Comparison of ENCODE assay signal across 19 mouse cellular contexts in genomic region chr1:91959891-91960290, GRCm38 (mm10).
DNase-seq lines count a peak whose midpoint lies in the region; TF ChIP-seq lines count a peak whose summit lies in the region.
"Had no signal": no experiment of that assay in that cellular context is flagged by ENCODE, and none has a peak within 500 bp of the region (broad histone marks: within the 10 kb centered on the region; RNA-seq: fewer than 3 reads in every experiment).

No protein-coding gene starts in this region.

- no peak for DNase-seq in cerebellum, adult 2 months
- no peak for DNase-seq in cerebellum, adult 9-11 months
- no peak for DNase-seq in layer of hippocampus, adult 2 months (ENCODE audit: low spot score in 2 of 2)
- no peak for DNase-seq in layer of hippocampus, adult 11-12 months (ENCODE audit: low spot score)
- peak; percentile 44 for DNase-seq in right cerebral cortex, adult 18-20 months
- DNase-seq in right cerebral cortex, postnatal 10 days (ENCODE audit: low spot score in 2 of 2) = no peak
- no peak for DNase-seq in gastrocnemius, postnatal 25 days
- no peak for DNase-seq in heart, postnatal 10 days
- DNase-seq: adrenal gland, adult 8-10 months; adrenal gland, postnatal 36 days; B cell, adult 2 months; cerebellum, adult 11 months; cerebellum, adult 9-10 months; cerebellum, postnatal 36 days; gastrocnemius, postnatal 10 days; heart, postnatal 36 days had no signal

- 58% methylated on average over 3 of the region's 3 CpGs for WGBS in cerebellum, adult 2 months

- TF ChIP-seq CTCF in cerebellum, adult 2 months (IDR thresholded peaks at IDR 0.05; ENCODE audit: borderline replicate concordance, insufficient read depth, low read depth, low read length) = 0 out of 2 replicates have a peak, but pooled peaks have one; percentile 2
- TF ChIP-seq CTCF in layer of hippocampus, adult 2 months (conservative IDR thresholded peaks at IDR 0.05) = peak; percentile 43

- H3K4me3 ChIP-seq in cerebellum, adult 2 months (replicated peaks; ENCODE audit: insufficient read depth, low read depth, low read length) = no peak overlapping the region
- no peak overlapping the region for H3K4me3 ChIP-seq in layer of hippocampus, adult 2 months
- H3K4me3 ChIP-seq: embryonic facial prominence, embryonic 13.5 days; forebrain, embryonic 12.5 days; heart, embryonic 12.5 days had no signal

- no peaks in the 10 kb centered on the region for H3K4me1 ChIP-seq in cerebellum, adult 2 months (ENCODE audit: control insufficient read depth, insufficient read depth, low read length)
- H3K4me1 ChIP-seq: heart, embryonic 12.5 days had no signal

- intact Hi-C loops in heart, postnatal 10 days (cut with DNase I) = loop anchor here (5.0 kb wide), 1 partner anchor 652 kb away; no protein-coding TSS in a partner anchor

- H3K27me3 ChIP-seq in cerebellum, adult 2 months (ENCODE audit: control insufficient read depth, insufficient read depth, low read length) = no peaks in the 10 kb centered on the region
- H3K27me3 ChIP-seq: embryonic facial prominence, embryonic 13.5 days; forebrain, embryonic 12.5 days; heart, embryonic 12.5 days had no signal

- no peak overlapping the region for H3K27ac ChIP-seq in cerebellum, adult 2 months (ENCODE audit: insufficient read depth, low read length)
- H3K27ac ChIP-seq in layer of hippocampus, adult 2 months = no peak overlapping the region
- H3K27ac ChIP-seq: embryonic facial prominence, embryonic 13.5 days; forebrain, embryonic 12.5 days had no signal

- TF ChIP-seq POLR2A in cerebellum, adult 2 months (IDR thresholded peaks at IDR 0.05; ENCODE audit: borderline replicate concordance, insufficient read depth, low read length) = no peak
